Mouse (Mus musculus) thymus, postnatal 25 days (tissue): ENCODE data around the gene Pik3r1.

ENCODE experiments used
- DNase-seq: peaks from one replicate; pipeline ENCODE4 v3.0.0; 2022

Gene Pik3r1

GRCm38 (mm10) chr13:101707226-101707625 lies 60.8 kb downstream of the Pik3r1 start:
- no peak for DNase-seq

DNA sequence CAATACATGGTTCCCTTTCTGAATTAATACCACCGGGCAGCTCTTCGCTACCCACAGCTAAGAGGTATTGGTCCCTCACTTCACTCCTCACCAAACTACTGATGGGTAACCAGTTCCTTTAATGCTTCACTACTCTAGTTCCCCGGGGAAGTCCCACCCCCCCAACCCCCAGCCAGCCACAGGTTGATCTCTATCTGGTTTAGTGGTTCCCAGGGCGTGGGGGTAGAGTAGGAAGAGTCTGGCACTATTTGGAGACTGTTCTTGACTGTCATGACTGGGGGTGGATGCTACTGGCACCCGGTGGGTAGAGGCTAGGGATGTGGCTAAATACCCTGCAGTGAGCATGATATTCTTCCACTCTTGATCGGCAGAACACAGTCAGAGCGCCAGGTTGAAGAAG lies 61.6 kb downstream of the Pik3r1 start:
- DNase-seq: no peak

GRCm38 (mm10) chr13:101702096-101702775 lies 65.8 kb downstream of the Pik3r1 start:
- peak; percentile 72 for DNase-seq

GRCm38 (mm10) chr13:101701632-101702031 lies 66.4 kb downstream of the Pik3r1 start:
- no peak for DNase-seq

GRCm38 (mm10) chr13:101699742-101700141 lies 68.3 kb downstream of the Pik3r1 start:
- no peak for DNase-seq

DNA sequence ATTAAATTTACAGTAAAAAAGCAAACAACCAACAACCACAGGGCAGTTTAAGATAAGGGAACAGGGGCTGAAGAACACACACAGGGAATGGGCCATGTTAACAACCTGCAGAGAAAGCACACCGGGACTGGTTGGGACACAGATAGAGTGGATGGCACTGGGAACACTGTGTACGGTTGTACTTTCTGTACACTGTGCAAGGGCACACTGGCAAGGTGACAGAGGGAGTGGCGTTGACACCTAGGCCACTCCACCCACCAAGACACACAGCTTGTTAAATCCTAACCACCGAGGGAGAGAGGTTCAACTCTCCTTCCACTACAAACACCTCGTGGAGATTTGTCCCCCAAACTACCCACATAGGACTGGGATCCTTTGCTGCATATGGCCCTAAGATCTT lies 70.1 kb downstream of the Pik3r1 start:
- DNase-seq: no peak

DNA sequence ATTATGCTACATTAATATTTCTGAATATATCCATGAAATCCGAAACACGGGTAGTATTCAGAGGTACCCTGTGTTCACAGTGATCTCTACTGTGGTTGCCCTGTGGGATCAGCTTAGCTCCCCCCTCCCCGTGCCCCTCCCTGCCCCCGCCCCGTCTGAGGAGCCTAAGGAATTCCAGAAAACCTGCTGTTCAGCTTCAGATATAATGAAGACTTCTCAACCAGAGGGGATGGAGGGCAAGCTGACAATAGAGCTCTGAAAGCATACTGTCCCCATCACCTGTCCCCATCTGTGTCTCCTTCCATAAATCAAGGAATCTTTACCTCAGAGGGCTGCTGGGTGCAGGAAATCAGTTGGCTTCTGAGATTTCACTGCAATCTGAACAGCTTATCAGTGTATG lies 70.6 kb downstream of the Pik3r1 start:
- DNase-seq: no peak

- peak; percentile 62 for DNase-seq
Measured at GRCm38 (mm10) chr13:101696827-101697226, 71.2 kb downstream of the Pik3r1 start.

DNA sequence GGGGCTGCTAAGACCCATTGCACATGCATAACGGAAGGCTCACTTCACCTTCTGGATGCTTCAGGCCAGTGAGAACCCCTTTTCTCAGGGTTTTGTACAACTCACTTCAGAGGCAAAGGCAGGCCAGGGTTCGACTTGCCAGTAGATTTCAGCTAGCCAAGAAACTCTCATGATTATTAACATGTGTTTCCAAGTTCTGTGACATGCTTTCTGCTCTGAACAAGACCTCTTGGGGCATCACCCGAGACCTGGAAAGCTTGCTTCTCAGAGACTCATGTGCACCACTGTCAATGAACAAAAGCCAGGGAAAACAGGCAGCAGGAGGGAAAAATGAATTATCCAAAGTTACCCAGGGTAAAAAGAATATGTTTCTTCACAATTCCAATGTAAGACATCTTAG lies 71.7 kb downstream of the Pik3r1 start:
- DNase-seq: no peak

- DNase-seq: peak; percentile 89
Measured at GRCm38 (mm10) chr13:101695876-101696275, 72.1 kb downstream of the Pik3r1 start.

DNA sequence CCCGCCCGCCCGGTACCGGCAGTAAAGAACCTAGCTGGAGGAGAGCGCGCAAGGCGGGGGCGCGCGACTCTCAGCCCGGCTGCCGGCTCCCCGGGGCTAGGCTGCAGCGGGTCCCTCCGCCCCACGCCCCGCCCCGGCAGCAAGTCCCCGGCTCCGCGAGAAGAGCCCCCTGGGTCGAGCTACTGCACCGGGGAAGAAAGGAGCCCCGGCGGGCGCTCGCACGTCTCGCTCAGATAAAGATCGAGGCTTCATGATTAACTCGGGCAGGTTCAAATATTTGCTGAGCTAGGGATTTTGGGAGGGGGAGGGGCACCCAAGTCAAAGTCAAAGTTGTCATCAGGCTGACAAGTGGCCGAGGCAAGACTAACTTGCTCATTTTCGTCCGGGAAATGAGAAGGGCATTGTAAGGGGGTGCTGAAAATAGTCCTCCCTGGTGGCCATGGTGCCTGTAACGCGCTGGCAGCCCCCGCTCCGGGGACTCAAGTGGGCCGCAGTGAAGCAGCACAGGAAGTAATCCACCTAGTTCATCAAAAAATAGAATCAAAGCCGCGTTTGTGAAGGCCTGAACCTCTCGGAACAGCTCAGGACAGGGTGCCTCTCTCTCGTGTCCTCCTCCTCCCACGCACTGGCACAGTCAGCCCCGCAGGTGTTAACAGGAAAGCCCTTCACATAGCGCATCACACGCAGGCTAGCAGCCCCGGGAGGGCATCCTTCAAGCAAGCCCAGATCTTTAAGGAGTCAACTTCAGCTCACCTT lies 73.3 kb downstream of the Pik3r1 start:
- DNase-seq: peak; percentile 87

GRCm38 (mm10) chr13:101693967-101694495 lies 74.0 kb downstream of the Pik3r1 start:
- peak; percentile 85 for DNase-seq

DNA sequence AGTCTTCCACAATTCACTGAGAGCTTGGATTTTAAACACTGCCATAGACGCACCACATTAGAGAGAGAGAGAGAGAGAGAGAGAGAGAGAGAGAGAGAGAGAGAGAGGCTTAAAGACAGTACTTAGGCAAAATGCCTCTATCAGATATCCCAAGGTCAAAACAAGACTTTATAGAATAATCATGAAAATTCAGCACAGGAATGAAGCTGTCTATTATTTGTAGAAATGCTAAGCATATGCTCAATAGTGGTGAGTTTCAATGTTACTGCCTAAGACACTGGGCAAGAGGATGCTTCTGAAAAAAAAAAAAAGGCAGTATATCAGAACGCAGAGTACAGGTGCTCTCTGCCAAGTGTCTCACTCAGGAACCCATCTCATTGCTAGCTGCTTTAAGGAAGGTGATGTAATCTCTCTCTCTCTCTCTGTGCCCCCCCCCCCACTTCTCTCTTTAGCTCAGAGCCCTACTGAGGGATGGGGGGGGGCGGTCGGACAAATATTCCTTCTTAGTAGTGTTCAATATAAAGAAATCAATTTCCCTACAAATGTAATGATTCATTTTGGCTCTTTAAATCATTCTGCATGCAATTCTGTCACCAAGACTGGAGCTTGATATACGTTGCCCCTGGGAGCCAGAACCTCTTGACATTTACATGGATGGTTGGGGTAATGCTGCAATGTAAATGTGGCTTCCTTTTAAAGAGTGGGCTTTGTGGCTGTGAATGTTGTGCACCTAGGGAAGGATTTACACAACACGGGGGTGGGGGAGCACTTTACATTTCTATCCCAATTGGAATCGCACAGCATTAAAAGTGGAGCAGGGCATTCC lies 74.9 kb downstream of the Pik3r1 start:
- peak; percentile 40 for DNase-seq

- DNase-seq: no peak
Measured at GRCm38 (mm10) chr13:101692239-101692784, 75.7 kb downstream of the Pik3r1 start.

GRCm38 (mm10) chr13:101691669-101692068 lies 76.3 kb downstream of the Pik3r1 start:
- no peak for DNase-seq

DNA sequence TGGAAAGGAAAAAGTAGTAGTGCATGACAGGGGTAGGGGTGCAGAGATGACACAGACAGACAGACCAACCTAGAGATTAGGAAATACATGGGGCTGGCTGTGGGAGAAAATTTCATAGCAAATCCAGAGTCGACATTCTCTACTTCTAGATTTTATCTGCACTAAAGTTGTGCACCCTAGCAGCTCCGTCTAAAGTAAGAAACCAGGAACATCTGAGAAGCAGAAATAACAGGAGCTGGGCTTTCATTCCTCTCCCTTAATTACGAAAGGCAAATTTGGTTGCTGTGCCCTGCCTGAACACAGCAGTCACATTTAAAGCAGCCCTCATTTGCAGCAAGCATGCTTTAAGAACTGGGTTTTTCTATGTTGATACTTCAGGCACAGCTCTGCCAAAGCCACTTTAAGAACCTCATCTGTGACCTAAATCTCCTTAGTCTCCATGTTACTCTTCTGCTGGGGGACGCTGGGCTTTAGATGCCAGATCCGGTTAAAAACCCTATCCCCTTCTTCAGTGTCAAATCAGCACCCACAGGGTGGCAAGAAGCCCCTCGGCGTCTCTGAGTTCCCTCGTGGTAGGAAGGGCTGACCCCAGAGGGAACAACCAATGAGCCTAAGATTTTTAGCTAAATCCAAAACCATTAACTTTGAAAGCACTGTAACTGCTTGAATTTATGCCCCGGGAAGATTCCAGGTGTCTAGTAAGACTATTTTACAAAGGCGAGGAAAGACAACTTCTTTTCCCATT lies 76.9 kb downstream of the Pik3r1 start:
- DNase-seq: no peak

DNA sequence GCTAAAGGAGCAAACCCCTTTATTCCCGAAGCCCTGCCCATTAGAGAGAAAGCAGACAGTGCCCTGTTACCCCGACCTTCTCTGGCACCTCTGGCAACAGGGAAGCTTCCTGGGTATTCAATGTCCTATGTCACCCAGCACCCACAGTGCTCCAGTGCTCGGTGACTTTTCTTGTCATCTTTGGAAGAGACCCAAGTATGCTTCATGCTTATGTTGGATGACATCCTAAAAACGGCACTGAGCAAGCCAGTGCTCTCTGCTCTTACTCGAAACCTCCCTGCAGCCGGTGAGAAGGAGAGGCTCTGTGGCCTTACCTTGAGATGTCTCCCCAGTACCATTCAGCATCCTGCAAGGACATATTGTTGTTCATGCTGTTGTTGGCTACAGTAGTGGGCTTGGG lies 77.8 kb downstream of the Pik3r1 start:
- no peak for DNase-seq

GRCm38 (mm10) chr13:101686256-101686655 lies 81.8 kb downstream of the Pik3r1 start:
- no peak for DNase-seq

DNA sequence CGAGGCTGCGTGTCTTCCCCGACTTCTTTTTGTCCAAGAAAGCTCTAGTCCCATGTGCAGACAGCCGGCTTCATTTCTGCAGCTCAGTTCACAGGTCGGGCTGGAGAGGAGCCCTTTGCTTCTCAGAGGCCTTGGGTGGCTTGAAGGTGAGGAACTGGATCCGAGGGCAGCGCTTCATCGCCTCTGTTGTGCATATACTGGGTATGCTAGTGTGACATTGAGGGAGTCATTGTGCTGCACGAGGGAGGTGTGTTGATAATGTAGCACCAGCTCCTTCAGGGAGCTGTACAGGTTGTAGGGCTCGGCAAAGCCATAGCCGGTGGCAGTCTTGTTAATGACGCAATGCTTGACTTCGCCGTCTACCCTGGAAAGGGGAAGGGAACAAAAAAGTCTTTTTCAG lies 83.3 kb downstream of the Pik3r1 start:
- no peak for DNase-seq

- DNase-seq: no peak
Measured at GRCm38 (mm10) chr13:101682378-101682777, 85.6 kb downstream of the Pik3r1 start.

- peak; percentile 44 for DNase-seq
Measured at GRCm38 (mm10) chr13:101680083-101680482, 87.9 kb downstream of the Pik3r1 start.

- no peak for DNase-seq
Measured at GRCm38 (mm10) chr13:101678984-101679383, 89.0 kb downstream of the Pik3r1 start.
